Mouse (Mus musculus) liver, adult (tissue): ENCODE measurements around the gene Cycs.

ENCODE experiments used
- GATA4 ChIP-seq: IDR thresholded peaks from 2 replicates; pipeline ENCODE4 v1.6.1; 2014; ENCODE audit warnings: mild to moderate bottlenecking, low read length; ENCODE audit not compliant: insufficient replicate concordance

Gene Cycs

GRCm38 (mm10) chr6:50552881-50553518, 13.3 kb downstream of the Cycs start:
- TF ChIP-seq GATA4: no peak

- no peak for TF ChIP-seq GATA4
Measured at GRCm38 (mm10) chr6:50549791-50550190, 16.5 kb downstream of the Cycs start.

GRCm38 (mm10) chr6:50549051-50549450, 17.3 kb downstream of the Cycs start:
- no peak for TF ChIP-seq GATA4

- no peak for TF ChIP-seq GATA4
Measured at GRCm38 (mm10) chr6:50545412-50546043, 20.8 kb downstream of the Cycs start.

GRCm38 (mm10) chr6:50542535-50542934, 23.8 kb downstream of the Cycs start:
- TF ChIP-seq GATA4: no peak

GRCm38 (mm10) chr6:50539641-50540040, 26.7 kb downstream of the Cycs start:
- TF ChIP-seq GATA4: no peak

- no peak for TF ChIP-seq GATA4
Measured at GRCm38 (mm10) chr6:50536461-50536892, 29.9 kb downstream of the Cycs start.

GRCm38 (mm10) chr6:50535346-50535745, 31.0 kb downstream of the Cycs start:
- no peak for TF ChIP-seq GATA4

- no peak for TF ChIP-seq GATA4
Measured at GRCm38 (mm10) chr6:50531920-50532319, 34.4 kb downstream of the Cycs start.

GRCm38 (mm10) chr6:50531003-50531402, 35.3 kb downstream of the Cycs start:
- no peak for TF ChIP-seq GATA4

- no peak for TF ChIP-seq GATA4
Measured at GRCm38 (mm10) chr6:50529194-50529593, 37.1 kb downstream of the Cycs start.

GRCm38 (mm10) chr6:50527416-50527815, 38.9 kb downstream of the Cycs start:
- TF ChIP-seq GATA4: no peak

- TF ChIP-seq GATA4: no peak
Measured at GRCm38 (mm10) chr6:50526597-50527024, 39.7 kb downstream of the Cycs start.

- TF ChIP-seq GATA4: no peak
Measured at GRCm38 (mm10) chr6:50525846-50526245, 40.5 kb downstream of the Cycs start.

- no peak for TF ChIP-seq GATA4
Measured at GRCm38 (mm10) chr6:50524261-50524896, 42.0 kb downstream of the Cycs start.

GRCm38 (mm10) chr6:50522772-50523171, 43.6 kb downstream of the Cycs start:
- TF ChIP-seq GATA4: no peak

- TF ChIP-seq GATA4: no peak
Measured at GRCm38 (mm10) chr6:50521532-50522135, 44.7 kb downstream of the Cycs start.

GRCm38 (mm10) chr6:50520139-50520538, 46.2 kb downstream of the Cycs start:
- no peak for TF ChIP-seq GATA4
